28 mouse cellular contexts compared by ENCODE assay signal in the genomic region with DNA sequence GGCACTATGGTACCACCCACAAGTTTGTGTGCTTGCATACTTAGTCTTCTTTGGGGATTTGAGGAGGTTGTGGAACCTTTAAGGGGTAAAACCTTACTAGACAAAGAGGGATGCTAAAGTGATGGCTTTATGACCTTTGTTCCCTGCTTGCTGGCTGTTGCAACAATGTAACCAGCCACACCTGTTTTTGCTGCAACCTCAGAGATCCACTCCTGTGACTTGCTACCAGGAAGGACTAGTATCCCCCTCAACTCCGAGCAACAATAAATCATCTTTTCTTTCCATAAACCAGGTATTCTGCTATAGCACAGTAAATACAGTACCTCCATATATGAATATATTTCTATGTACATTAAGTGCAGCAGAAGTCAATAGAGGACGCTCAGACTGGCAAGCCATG.
DNase-seq lines count a peak whose midpoint lies in the region; ATAC-seq and TF ChIP-seq lines count a peak whose summit lies in the region.
"Had no signal": no experiment of that assay in that cellular context is flagged by ENCODE, and none has a peak within 500 bp of the region (broad histone marks: within the 10 kb centered on the region; RNA-seq: fewer than 3 reads in every experiment).

No protein-coding gene starts in this region.

- WGBS in forebrain, embryonic 16.5 days, result 91% methylated on average over 2 of the region's 2 CpGs
- 88% methylated on average over 2 of the region's 2 CpGs for WGBS in forebrain, embryonic 11.5 days
- 55% methylated on average over 2 of the region's 2 CpGs for WGBS in intestine, postnatal 0 days

- no peak for DNase-seq in forebrain, embryonic 11.5 days (ENCODE audit: low spot score)
- peak; percentile 43 for DNase-seq in testis, postnatal 14 days (ENCODE audit: low spot score)
- DNase-seq in testis, postnatal 10 days (ENCODE audit: low spot score), result no peak
- DNase-seq in kidney, adult 18-20 months, result no peak
- DNase-seq: adrenal gland, adult 8-10 months; adrenal gland, postnatal 14 days; adrenal gland, postnatal 36 days; B cell, adult 2 months; cerebellum, adult 11-12 months; cerebellum, adult 2 months; cerebellum, adult 9-10 months; cerebellum, postnatal 10 days; cerebellum, postnatal 36 days; embryo, embryonic 11 days had no signal

- H3K36me3 ChIP-seq in forebrain, embryonic 16.5 days (ENCODE audit: control insufficient read depth, insufficient read depth), result no peaks in the 10 kb centered on the region
- H3K36me3 ChIP-seq in forebrain, embryonic 11.5 days (ENCODE audit: control insufficient read depth, insufficient read depth, low read length), result no peaks in the 10 kb centered on the region
- H3K36me3 ChIP-seq in intestine, postnatal 0 days (ENCODE audit: control insufficient read depth, insufficient read depth), result no peaks in the 10 kb centered on the region
- H3K36me3 ChIP-seq: embryonic facial prominence, embryonic 15.5 days; forebrain, embryonic 15.5 days; G1E had no signal

- H3K27me3 ChIP-seq in forebrain, embryonic 16.5 days (replicated peaks; ENCODE audit: control insufficient read depth, insufficient read depth, low read length), result no peaks in the 10 kb centered on the region
- H3K27me3 ChIP-seq in forebrain, embryonic 11.5 days (ENCODE audit: control insufficient read depth, insufficient read depth, low read length), result no peaks in the 10 kb centered on the region
- no peaks in the 10 kb centered on the region for H3K27me3 ChIP-seq in intestine, postnatal 0 days (replicated peaks; ENCODE audit: control insufficient read depth, insufficient read depth, low read length)
- H3K27me3 ChIP-seq: CH12.LX; embryonic facial prominence, embryonic 13.5 days; embryonic facial prominence, embryonic 15.5 days; forebrain, embryonic 13.5 days; forebrain, embryonic 15.5 days; Patski had no signal

- H3K4me2 ChIP-seq in forebrain, embryonic 16.5 days (ENCODE audit: low read length), result no peak overlapping the region
- no peak overlapping the region for H3K4me2 ChIP-seq in forebrain, embryonic 11.5 days (ENCODE audit: low read depth, low read length, severe bottlenecking)
- no peak overlapping the region for H3K4me2 ChIP-seq in intestine, postnatal 0 days (replicated peaks; ENCODE audit: low read depth)
- H3K4me2 ChIP-seq: embryonic facial prominence, embryonic 13.5 days; embryonic facial prominence, embryonic 15.5 days; forebrain, embryonic 13.5 days; forebrain, embryonic 15.5 days had no signal

- H3K4me3 ChIP-seq in forebrain, embryonic 16.5 days (replicated peaks; ENCODE audit: low read length), result no peak overlapping the region
- no peak overlapping the region for H3K4me3 ChIP-seq in forebrain, embryonic 11.5 days (ENCODE audit: low read depth, low read length)
- no peak overlapping the region for H3K4me3 ChIP-seq in intestine, postnatal 0 days (ENCODE audit: low read depth, low read length)
- H3K4me3 ChIP-seq: embryonic facial prominence, embryonic 13.5 days; embryonic facial prominence, embryonic 15.5 days; erythroblast, embryonic 14.5 days; forebrain, embryonic 10.5 days; forebrain, embryonic 13.5 days; forebrain, embryonic 15.5 days had no signal

- peaks cover 28% of the 10 kb centered on the region for H3K4me1 ChIP-seq in forebrain, embryonic 16.5 days (replicated peaks; ENCODE audit: control insufficient read depth, insufficient read depth, low read length)
- no peaks in the 10 kb centered on the region for H3K4me1 ChIP-seq in forebrain, embryonic 11.5 days (replicated peaks; ENCODE audit: control insufficient read depth, insufficient read depth, low read length)
- no peaks in the 10 kb centered on the region for H3K4me1 ChIP-seq in intestine, postnatal 0 days (replicated peaks; ENCODE audit: control insufficient read depth, insufficient read depth, low read length)
- H3K4me1 ChIP-seq: embryonic facial prominence, embryonic 15.5 days had no signal

- TF ChIP-seq CTCF in intestine, postnatal 0 days (IDR thresholded peaks at IDR 0.05; ENCODE audit: low read depth), result no peak

- ATAC-seq in forebrain, embryonic 16.5 days, result no peak
- no peak for ATAC-seq in forebrain, embryonic 11.5 days (replicated peaks; ENCODE audit: low FRiP score)
- peak; percentile 56; the same call in 1 of the 2 replicates for ATAC-seq in intestine, postnatal 0 days
- no peak for ATAC-seq in megakaryocyte-erythroid progenitor cell, adult 5-6 weeks (replicated peaks; ENCODE audit: low FRiP score, low TSS enrichment, poor library complexity, severe bottlenecking)
- ATAC-seq: activated CD4-positive, CD25-positive, alpha-beta regulatory T cell, adult 4 months; CD4-positive, CD25-positive, alpha-beta regulatory T cell, adult 4 months; forebrain, embryonic 13.5 days; forebrain, embryonic 15.5 days; Patski had no signal

- H3K27ac ChIP-seq in forebrain, embryonic 16.5 days (ENCODE audit: low read length), result 0 out of 2 replicates have a peak overlapping the region, but pooled peaks have one; percentile 27
- H3K27ac ChIP-seq in forebrain, embryonic 11.5 days (ENCODE audit: low read depth, low read length), result no peak overlapping the region
- no peak overlapping the region for H3K27ac ChIP-seq in intestine, postnatal 0 days (ENCODE audit: low read depth, low read length)
- H3K27ac ChIP-seq: embryonic facial prominence, embryonic 13.5 days; embryonic facial prominence, embryonic 15.5 days; forebrain, embryonic 10.5 days; forebrain, embryonic 13.5 days; forebrain, embryonic 15.5 days had no signal

- H3K9ac ChIP-seq in forebrain, embryonic 16.5 days (replicated peaks; ENCODE audit: low read depth, low read length), result no peak overlapping the region
- no peak overlapping the region for H3K9ac ChIP-seq in forebrain, embryonic 11.5 days (ENCODE audit: low read length)
- H3K9ac ChIP-seq in intestine, postnatal 0 days (ENCODE audit: low read depth, low read length), result no peak overlapping the region
- H3K9ac ChIP-seq: embryonic facial prominence, embryonic 13.5 days; embryonic facial prominence, embryonic 15.5 days; forebrain, embryonic 13.5 days; forebrain, embryonic 15.5 days had no signal

- no peaks in the 10 kb centered on the region for H3K9me3 ChIP-seq in forebrain, embryonic 16.5 days (ENCODE audit: control insufficient read depth, low read length)
- no peaks in the 10 kb centered on the region for H3K9me3 ChIP-seq in forebrain, embryonic 11.5 days (ENCODE audit: control insufficient read depth, low read length)
- no peaks in the 10 kb centered on the region for H3K9me3 ChIP-seq in intestine, postnatal 0 days (ENCODE audit: control insufficient read depth)
- H3K9me3 ChIP-seq: embryonic facial prominence, embryonic 13.5 days; embryonic facial prominence, embryonic 15.5 days; forebrain, embryonic 10.5 days; forebrain, embryonic 13.5 days; forebrain, embryonic 15.5 days had no signal
